Mouse (Mus musculus) layer of hippocampus, postnatal 10 days (tissue): ENCODE measurements around the gene P2rx3. TPM values are rescaled to one million over a fixed set of nuclear protein-coding genes. Genes with fewer than 3 reads are reported as not detected.

Experiments used
- DNase-seq, 2 experiments: peaks; one replicate each; pipeline ENCODE4 v3.0.0; 2021; ENCODE audit warnings: low spot score in 2 of 2
- total RNA-seq, 2 experiments: library from RNA; stranded (reverse); gene quantifications; 2 replicates each; pipeline ENCODE4 v1.2.3; 2021

P2rx3 gene
- total RNA-seq, 2 experiments from 2014 or later: 2.0 to 2.1 TPM

DNA sequence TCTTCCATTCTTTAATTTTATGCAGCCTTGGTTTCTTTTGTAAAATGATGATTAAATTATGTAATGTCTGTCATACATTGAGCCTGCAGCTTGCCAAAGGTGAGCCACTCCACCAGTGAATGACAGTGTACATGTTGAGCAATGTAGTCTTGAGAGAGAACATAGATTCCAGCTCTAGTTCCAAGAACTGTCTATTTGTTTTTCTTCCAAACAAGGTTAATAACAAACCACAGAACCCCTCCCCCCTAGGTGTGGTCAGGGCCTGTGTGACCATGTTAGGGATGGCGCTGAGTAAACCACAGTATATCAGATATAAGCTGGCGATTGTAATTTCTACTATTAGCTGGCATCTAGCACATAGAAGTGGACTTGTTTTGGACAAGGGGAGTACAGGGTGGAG is 40.9 kb downstream of the P2rx3 start:
- no peak for DNase-seq

DNA sequence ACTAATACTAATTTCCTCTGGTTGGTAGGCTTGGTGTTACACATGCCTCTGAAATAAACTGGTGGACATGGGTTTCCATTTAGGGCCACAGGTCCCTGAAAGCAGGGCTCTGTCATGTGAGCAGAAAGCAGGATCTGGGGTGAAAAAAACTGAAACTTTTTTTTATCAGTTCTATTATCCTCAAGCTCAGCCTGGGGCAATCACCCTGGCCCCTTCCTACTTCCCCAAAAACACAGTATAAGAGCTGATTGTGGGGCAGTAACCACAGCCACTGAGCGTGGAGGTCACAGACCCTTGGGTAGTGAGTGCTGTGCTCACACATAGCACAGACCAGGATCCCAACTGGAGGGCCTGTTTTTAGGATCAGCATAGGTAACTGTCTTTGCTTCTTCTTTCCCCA is 49.3 kb downstream of the P2rx3 start, which contains the start of gene Prg3:
Prg3 (plus strand) TSS at position 286 of the 400 bp plus-strand sequence.
- no peak for DNase-seq

DNA sequence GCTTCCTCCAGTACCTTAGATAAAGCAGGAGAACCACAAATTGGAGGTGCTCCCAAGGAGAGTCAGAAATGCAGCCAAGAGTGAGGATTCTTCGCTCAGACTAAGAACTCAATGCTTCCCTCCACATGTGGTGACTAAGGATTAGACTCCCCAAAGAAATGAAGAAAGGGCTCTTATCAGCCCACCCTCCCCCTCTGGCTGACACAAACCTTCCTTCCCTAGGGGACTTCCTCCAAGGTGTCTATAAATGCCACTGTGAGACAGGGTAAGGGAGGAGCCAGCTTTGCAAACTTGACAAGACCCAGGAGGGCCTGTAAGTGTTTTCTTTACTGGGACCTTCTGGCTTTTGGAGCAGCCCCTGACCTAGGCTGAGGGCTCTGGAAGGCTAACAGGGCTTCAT is 57.1 kb downstream of the P2rx3 start, which contains the start of gene Prg2:
Prg2 (plus strand) TSS at position 274 of the 400 bp plus-strand sequence.
- no peak for DNase-seq

DNA sequence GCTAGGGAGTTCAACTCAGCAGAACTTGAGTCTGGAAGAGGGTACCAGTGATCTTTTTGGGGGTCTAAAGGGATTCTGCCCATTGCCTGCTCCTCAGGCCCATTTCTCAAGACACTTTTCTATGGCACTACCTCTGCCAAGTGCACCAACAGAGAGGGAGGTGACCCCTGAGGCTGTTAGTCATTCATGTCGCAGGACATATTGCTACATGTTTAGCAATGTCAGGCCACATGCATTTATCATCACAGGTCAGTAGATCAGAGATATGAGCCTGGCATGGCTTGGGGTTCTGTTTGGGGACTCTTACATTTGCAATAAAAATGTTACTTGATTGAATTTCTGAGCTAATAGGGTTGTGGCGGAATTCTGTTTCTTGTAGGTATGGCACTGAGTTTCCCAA is 61.7 kb downstream of the P2rx3 start:
- DNase-seq: no peak

DNA sequence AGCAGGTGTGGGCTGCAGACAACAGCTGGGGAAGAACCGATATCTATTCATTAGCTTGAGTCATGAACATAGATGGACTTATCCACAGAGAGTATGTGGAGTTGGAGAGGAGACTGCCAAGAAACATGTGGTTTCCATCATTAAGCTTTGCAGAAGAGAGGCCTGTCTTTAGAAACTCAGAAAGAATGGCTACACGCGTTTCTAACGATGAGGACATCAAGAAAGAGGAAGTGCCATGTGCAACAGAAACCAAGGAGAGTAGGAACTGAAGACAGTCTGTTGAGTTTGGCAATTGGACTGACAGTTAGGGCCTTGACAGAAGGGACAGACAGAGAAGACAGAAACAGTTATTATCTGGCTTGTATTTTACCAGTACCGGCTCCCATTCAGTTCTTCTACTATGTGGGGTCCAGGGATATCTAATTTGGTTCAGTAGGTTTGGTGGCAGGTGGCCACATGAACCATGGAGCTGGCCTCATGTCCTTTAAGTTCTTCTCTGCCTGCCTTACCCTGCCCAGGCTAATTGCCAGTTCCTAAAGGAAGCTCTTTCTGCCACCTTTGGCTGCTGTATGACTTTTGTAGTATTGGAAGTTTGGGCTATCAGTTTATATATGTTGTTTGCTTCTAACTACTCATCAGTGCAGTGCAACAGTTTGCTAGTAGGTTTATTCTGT is 69.8 kb downstream of the P2rx3 start:
- DNase-seq: no peak

DNA sequence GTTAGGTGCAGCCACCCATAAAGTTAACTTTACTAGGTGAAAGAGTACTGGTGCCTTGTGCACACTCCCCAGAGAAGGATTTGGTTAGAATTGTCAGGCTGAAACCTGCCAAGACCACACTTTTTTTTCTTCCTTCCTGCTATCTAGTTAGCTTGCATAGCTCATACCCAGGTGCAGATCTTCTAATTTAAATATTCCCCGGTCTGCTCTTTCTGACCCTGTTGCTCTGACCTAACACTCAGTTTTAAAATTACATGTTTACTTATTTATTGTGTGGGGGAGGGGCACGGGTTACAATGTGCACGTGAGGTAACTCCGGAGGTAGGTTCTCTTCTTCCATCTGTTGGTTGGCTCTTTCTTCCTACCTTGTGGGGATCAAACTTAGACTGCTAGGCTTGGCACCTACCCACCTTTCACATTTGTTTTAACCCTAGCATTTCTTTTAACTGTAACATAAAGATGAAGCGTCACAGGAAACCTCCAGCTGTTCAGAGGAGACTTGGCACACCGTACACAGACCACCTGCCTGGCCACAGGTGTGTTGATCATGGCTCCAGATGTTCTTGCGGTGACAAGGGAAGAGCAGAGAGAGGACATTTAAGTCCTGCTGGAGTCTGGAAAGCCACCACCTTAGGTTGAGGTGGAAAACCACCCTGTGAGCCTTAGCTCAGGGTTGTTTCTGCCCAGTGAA is 73.0 kb downstream of the P2rx3 start:
- no peak for DNase-seq

DNA sequence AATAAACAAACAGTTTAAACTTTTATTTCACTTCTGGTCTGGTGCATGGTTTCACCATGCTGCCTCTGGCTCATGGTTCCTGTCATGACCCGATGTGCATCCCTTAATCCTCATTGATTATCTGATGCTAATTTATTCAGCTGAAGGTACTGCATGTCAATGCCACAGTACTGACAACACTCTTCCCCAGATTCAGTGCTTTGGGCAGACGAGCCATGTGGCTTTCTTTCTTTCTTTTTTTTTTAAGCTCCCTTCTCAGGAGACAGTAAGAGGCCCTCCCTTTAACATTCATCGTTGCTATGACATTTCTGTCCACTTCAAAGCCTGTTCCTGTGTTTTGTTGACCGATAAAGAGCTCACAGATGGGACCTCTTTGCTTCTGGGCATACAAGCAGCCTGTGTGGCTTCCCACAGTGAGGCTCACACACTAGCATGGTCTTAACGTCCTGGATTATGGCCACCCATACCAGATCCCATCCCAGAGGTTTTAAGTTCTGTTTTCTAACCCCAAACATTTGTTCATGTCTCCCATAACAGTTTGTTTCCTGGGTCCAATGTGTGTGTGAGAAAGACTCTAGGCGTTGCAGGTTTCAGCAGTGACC is 74.3 kb downstream of the P2rx3 start:
- no peak for DNase-seq

DNA sequence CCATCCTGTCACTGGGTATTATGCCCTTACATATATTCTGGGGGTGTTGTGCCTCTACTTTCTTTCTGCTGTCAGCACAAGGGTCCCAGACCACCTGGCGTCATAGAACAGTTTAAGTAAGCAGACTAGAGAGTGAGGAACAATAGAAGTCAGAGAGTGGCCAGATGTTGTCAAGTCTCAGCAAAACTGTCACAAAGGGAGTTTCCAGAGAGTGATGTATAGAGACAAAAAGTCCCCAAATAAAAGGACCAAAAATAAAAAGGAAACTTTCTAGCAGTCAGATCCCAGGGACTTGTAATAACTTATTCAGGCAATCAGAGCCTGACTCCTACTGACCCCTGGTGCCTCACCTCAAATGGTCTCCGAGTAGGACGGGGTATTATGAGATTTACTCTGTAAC is 75.4 kb downstream of the P2rx3 start:
- no peak for DNase-seq

DNA sequence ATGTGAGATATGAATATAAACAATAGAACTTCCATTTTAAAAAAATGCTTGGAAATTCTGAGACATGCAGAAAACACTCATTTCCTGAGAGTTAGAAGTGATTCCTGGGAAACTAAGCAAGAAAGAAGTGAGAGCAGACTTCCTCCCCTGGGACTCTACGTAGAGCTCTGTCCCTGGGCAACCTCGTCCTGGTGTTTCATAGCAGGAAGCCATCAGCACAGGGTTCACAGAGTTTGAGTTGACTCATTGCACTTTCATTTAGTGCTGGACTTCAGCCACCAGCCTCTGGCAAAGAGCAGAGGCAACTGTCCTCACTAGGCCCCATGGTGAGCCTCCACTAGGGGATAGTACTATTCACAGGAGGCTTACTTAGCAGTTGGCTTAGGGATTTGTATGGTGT is 76.0 kb downstream of the P2rx3 start:
- no peak for DNase-seq

DNA sequence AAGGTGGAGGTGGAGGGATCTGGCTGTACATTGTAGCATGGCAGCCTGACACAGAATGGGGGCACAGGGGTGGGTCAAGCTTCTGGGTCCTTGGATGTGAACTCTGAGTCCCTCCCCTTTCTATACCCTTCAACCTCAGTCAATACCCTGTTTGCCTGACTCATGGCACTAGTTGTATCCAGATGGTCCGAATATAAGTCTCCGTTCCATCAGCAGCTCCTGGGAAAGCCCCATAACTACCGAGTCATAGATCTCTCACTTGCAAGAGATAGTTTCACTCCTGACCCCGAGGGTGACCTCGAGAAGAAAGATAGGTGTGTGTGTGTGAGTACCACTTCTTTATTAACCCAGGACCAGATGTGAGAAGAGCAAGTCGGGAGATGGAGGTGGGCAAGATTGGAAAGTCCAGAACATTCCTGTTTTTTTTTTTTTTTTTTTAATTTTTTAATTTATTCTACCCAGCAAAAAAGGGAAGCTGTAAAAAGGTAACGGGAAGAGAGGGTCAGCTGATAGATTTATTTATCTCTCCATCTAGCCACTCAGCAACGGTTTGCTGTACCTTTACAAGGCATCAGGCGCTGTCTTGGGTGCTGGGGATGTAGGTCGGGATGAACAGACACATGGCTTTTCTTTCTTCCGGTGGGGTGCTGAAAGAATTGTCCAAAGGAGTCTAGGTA is 78.5 kb downstream of the P2rx3 start:
- no peak for DNase-seq

DNA sequence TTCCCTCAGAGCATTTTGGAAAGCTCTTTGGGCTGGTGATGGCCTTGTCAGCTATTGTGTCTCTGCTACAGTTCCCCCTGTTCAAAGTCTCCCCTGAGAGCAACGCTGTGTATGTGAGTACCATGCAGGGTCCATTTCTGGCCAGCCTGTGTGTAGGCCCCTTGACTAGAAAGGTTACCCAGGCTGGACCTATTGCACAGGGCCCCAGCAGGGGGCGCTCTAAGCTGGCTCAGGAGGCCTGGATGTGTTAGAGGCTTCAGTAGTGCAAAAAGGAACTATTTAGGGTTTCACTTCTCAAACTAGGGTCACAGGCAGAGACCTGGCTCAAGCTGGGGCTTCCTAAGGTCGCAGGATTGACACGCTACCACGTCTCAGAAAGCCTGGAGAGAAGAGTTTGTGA is 81.0 kb downstream of the P2rx3 start:
- peak; percentile 54 to 73 for DNase-seq

DNA sequence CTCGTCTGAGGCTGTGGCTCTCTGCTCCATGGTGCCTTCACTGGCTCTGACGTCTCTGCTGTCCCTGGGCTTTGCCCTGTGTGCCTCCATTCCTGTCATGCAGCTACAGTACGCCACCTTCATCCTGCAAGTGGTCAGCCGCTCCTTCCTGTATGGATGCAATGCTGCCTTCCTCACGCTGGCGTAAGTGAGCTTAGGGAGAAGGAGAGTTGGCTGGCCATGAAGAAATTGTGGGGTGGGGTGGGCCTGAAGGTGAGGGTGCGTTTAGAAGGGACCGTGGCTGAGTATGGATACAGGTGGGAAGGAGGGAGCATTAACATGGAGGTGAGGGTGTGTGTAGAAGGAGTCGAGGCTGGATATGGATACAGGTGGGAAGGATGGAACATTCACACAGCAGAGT is 81.8 kb downstream of the P2rx3 start:
- no peak for DNase-seq

DNA sequence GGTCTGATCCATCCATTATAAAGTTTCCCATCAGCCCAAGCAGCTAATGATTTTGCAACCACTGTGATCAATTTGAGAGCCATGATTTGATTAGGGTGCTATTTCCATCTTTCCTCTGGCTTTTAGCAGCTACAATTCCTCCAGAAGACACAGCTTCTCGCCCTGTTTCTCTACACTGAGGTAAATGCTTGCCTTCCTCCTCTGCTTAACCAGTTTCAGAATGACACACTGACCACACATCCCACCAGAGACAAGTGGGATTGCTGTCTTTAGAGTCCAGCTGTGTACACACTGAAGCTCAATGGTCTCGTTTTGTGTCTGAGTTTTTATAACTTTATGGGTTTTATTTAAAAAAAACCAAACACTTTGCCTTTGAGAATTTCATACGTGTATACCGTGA is 84.6 kb downstream of the P2rx3 start:
- no peak for DNase-seq

DNA sequence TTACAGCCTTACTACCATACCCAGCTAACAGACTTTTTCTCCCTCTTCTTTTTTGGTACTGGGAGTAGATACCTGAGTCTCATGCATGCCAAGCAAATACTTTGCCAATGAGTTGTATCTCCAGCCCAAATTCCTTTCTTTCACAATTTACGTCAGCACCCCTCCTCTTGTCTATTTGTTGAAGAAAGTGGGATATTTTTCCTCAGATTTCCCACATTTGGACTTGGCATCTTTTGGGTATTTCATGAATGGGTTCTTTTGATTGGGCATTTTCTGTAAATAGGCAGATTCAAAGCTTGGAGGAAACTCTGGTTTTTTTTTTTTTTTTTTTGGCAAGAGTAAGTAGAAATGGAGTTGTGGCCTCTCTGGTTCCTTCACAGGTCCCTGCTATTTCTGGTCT is 85.0 kb downstream of the P2rx3 start:
- DNase-seq: no peak

DNA sequence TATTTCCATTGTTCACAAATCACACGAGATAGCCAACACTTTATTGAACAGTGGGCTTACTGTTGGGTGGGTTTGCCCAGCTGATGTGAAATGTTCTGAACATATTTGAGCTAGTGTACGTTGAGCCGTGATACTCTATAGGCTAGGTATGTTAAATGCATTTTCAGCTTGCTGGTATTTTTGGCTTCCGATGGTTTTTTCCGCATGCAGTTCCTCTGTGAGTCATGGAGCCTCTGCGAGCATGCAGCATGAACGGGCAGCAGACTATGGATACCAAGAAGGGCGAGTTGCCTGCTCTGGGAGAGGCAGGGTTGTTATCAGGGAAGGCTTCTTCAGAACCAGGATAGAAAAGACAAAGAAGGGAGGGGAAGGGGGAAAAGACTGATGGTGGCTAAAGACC is 86.2 kb downstream of the P2rx3 start:
- DNase-seq: no peak

DNA sequence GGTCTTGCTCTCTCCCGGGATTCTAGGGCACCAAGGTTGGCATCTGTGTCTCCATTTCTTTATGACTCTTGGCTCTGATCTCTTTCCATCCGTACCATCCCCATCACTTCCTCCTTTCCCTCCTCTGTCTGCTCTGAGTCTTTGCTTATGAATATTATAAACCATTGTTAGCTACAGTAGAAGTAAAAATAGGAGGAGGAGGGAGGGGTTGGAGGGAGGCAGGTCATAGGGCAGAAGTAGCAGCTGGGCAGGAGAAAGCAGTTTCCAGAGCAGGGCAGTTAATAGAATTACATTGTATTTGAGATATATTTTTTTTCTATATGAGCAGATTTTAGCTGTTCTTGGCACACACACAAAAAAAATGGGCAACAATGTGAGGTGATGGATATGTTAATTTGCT is 88.5 kb downstream of the P2rx3 start:
- DNase-seq: no peak

Other genes starting within 250 kb of the P2rx3 start
- 1 to 10 TPM; 7.9 to 8.5 TPM for gene Ube2l6, start 238.6 kb downstream of the P2rx3 start, total RNA-seq
- gene Smtnl1, start 214.8 kb downstream of the P2rx3 start, total RNA-seq: not detected
- 10 to 100 TPM; 58.7 to 64.2 TPM for gene Timm10, start 210.5 kb downstream of the P2rx3 start, total RNA-seq
- gene Slc43a1, start 198.6 kb downstream of the P2rx3 start, total RNA-seq: under 1 TPM; 0.27 to 0.75 TPM
- gene Rtn4rl2, start 150.8 kb downstream of the P2rx3 start, total RNA-seq: 100 to 1,000 TPM; 108 to 116 TPM
- 1 to 10 TPM; 2.4 to 5.3 TPM for gene Slc43a3, start 100.9 kb downstream of the P2rx3 start, total RNA-seq
- not detected for gene Prg2, start 57.0 kb downstream of the P2rx3 start, total RNA-seq
- gene Prg3, start 49.2 kb downstream of the P2rx3 start, total RNA-seq: not detected
- 100 to 1,000 TPM; 110 to 122 TPM for gene Ssrp1, start 228 bp downstream of the P2rx3 start, total RNA-seq
- 100 to 1,000 TPM; 112 to 130 TPM for gene Tnks1bp1, start 10.6 kb upstream of the P2rx3 start, total RNA-seq
- gene Aplnr, start 98.8 kb upstream of the P2rx3 start, total RNA-seq: 10 to 100 TPM; 14.9 to 17.7 TPM
- 10 to 100 TPM; 40.1 to 43.0 TPM for gene Lrrc55, start 159.7 kb upstream of the P2rx3 start, total RNA-seq